Mouse (Mus musculus): ENCODE results near the gene Wdr12.

- TF ChIP-seq POLR2A (IDR thresholded peaks at IDR 0.05; ENCODE audit: low read depth, low read length): no peak
- no peak for TF ChIP-seq CTCF (IDR thresholded peaks at IDR 0.05; ENCODE audit: extremely low read depth, insufficient read depth, insufficient read length, insufficient replicate concordance)
Observed at GRCm38 (mm10) chr1:60076411-60076810, 22.0 kb downstream of the Wdr12 start.

Data from spleen, adult 2 months (tissue).